Comparison of ENCODE assay signal across 18 mouse cellular contexts in genomic region chr1:153023875-153024274, GRCm38 (mm10).
DNase-seq lines count a peak whose midpoint lies in the region; ATAC-seq and TF ChIP-seq lines count a peak whose summit lies in the region.
"Had no signal": no experiment of that assay in that cellular context is flagged by ENCODE, and none has a peak within 500 bp of the region (broad histone marks: within the 10 kb centered on the region; RNA-seq: fewer than 3 reads in every experiment).

No protein-coding gene starts in this region.

- H3K4me2 ChIP-seq in midbrain, postnatal 0 days (ENCODE audit: low read depth, low read length, poor library complexity, severe bottlenecking) = no peak overlapping the region

- TF ChIP-seq CTCF in MEL (IDR thresholded peaks at IDR 0.05 in 2 of 3, conservative IDR thresholded peaks at IDR 0.05 in 1 of 3; ENCODE audit: control insufficient read depth in 1 of 3, insufficient read depth in 1 of 3, low read depth in 2 of 3, low read length in 3 of 3, poor library complexity in 1 of 3, severe bottlenecking in 1 of 3) = no peak
- TF ChIP-seq CTCF in midbrain, postnatal 0 days (IDR thresholded peaks at IDR 0.05) = no peak

- H3K4me1 ChIP-seq in MEL (ENCODE audit: control insufficient read depth in 1 of 2, insufficient read depth in 2 of 2, low read length in 2 of 2) = peaks cover 64 to 67% of the 10 kb centered on the region in 2 experiments
- H3K4me1 ChIP-seq in midbrain, postnatal 0 days (ENCODE audit: insufficient read depth, low read length) = 0 out of 2 replicates have a peak, but pooled peaks cover 9% of the 10 kb centered on the region

- no peak overlapping the region; the same call in 1 of the 2 replicates for H3K9ac ChIP-seq in MEL (ENCODE audit: control insufficient read depth, low read depth, low read length, poor library complexity, severe bottlenecking)
- no peak overlapping the region for H3K9ac ChIP-seq in midbrain, postnatal 0 days (replicated peaks; ENCODE audit: low read length, poor library complexity, severe bottlenecking)

- TF ChIP-seq POLR2A in MEL (IDR thresholded peaks at IDR 0.05; ENCODE audit: control insufficient read depth in 1 of 2, insufficient read depth in 1 of 2, low read depth in 1 of 2, low read length in 2 of 2, poor library complexity in 1 of 2) = no peak

- 0 out of 4 replicates have a peak, but pooled peaks of 1 of the 2 experiments have one; percentile 26 for TF ChIP-seq EP300 in MEL (IDR thresholded peaks at IDR 0.05; ENCODE audit: low read depth in 1 of 2, low read length in 2 of 2)

- no peaks in the 10 kb centered on the region for H3K27me3 ChIP-seq in MEL (ENCODE audit: control insufficient read depth in 1 of 2, insufficient read depth in 2 of 2, low read length in 2 of 2)
- H3K27me3 ChIP-seq in midbrain, postnatal 0 days (ENCODE audit: insufficient read depth, low read length) = no peaks in the 10 kb centered on the region
- H3K27me3 ChIP-seq: CH12.LX, Patski had no signal

- H3K79me2 ChIP-seq in MEL (ENCODE audit: control insufficient read depth, insufficient read depth, low read length, poor library complexity) = no peaks in the 10 kb centered on the region

- WGBS in midbrain, postnatal 0 days = 98% methylated on average over 2 of the region's 2 CpGs

- TF ChIP-seq RAD21 in MEL (IDR thresholded peaks at IDR 0.05; ENCODE audit: low read depth, low read length) = no peak

- no peak for DNase-seq in MEL (ENCODE audit: low read depth, low spot score)
- DNase-seq in midbrain, postnatal 0 days (ENCODE audit: low spot score) = no peak
- DNase-seq: adrenal gland, adult 2 months; adrenal gland, adult 8-10 months; adrenal gland, postnatal 10 days; adrenal gland, postnatal 14 days; adrenal gland, postnatal 25 days; adrenal gland, postnatal 36 days; B cell, adult 2 months; cerebellum, adult 11 months; cerebellum, adult 11-12 months; cerebellum, adult 2 months; cerebellum, adult 8-10 months had no signal

- H3K36me3 ChIP-seq in MEL (ENCODE audit: control insufficient read depth in 1 of 2, insufficient read depth in 2 of 2, low read length in 2 of 2) = peaks cover 0 to 66% of the 10 kb centered on the region in 2 experiments; a peak in 2 of 4 replicates
- H3K36me3 ChIP-seq in midbrain, postnatal 0 days (ENCODE audit: insufficient read depth, low read length) = no peaks in the 10 kb centered on the region
- H3K36me3 ChIP-seq: G1E had no signal

- no peaks in the 10 kb centered on the region for H3K9me3 ChIP-seq in MEL (replicated peaks; ENCODE audit: insufficient read depth, low read length)
- no peaks in the 10 kb centered on the region for H3K9me3 ChIP-seq in midbrain, postnatal 0 days (ENCODE audit: low read length)
- H3K9me3 ChIP-seq: G1E had no signal

- H3K27ac ChIP-seq in MEL (ENCODE audit: control insufficient read depth, low read depth, low read length) = peak overlapping the region; percentile 74
- no peak overlapping the region for H3K27ac ChIP-seq in midbrain, postnatal 0 days (ENCODE audit: low read depth, low read length)

- no peak overlapping the region for H3K4me3 ChIP-seq in MEL (ENCODE audit: control insufficient read depth in 1 of 2, insufficient read depth in 1 of 2, low read depth in 2 of 2, low read length in 2 of 2)
- no peak overlapping the region for H3K4me3 ChIP-seq in midbrain, postnatal 0 days (ENCODE audit: low read depth, low read length)

- no peak for ATAC-seq in midbrain, postnatal 0 days (ENCODE audit: low FRiP score)
- ATAC-seq: activated CD4-positive, CD25-positive, alpha-beta regulatory T cell, adult 4 months; CD4-positive, CD25-positive, alpha-beta regulatory T cell, adult 4 months; Patski had no signal

TF ChIP-seq in MEL, 35 proteins besides CTCF, POLR2A, EP300 and RAD21:
- TF ChIP-seq JUND (IDR thresholded peaks at IDR 0.05; ENCODE audit: low read depth, low read length) (peak; percentile 84), GATA1 (IDR thresholded peaks at IDR 0.05; ENCODE audit: low read depth, low read length) (no peak), USF2 (IDR thresholded peaks at IDR 0.05; ENCODE audit: borderline replicate concordance in 1 of 2, insufficient read depth in 1 of 2, low read depth in 1 of 2, low read length in 2 of 2) (no peak), ELF1 (IDR thresholded peaks at IDR 0.05; ENCODE audit: low read depth, low read length) (no peak), E2F4 (IDR thresholded peaks at IDR 0.05; ENCODE audit: borderline replicate concordance, low read depth, low read length) (no peak), CHD1 (IDR thresholded peaks at IDR 0.05; ENCODE audit: low read depth, low read length) (peak; percentile 69; the same call in 1 of the 2 replicates), SIN3A (IDR thresholded peaks at IDR 0.05; ENCODE audit: low read length) (peak; percentile 47), ZMIZ1 (IDR thresholded peaks at IDR 0.05; ENCODE audit: low read depth, low read length) (0 out of 2 replicates have a peak, but pooled peaks have one; percentile 23), BHLHE40 (IDR thresholded peaks at IDR 0.05; ENCODE audit: borderline replicate concordance, low read depth, low read length) (no peak), RCOR1 (IDR thresholded peaks at IDR 0.05; ENCODE audit: low read depth, low read length) (no peak)
